Mouse (Mus musculus) C2C12 (cell line): ENCODE measurements around the gene Pdss2.

ENCODE experiments used
- CEBPB ChIP-seq: IDR thresholded peaks from one replicate; pipeline ENCODE4 v1.6.1; 2011; ENCODE audit warnings: low read depth, mild to moderate bottlenecking, control low read depth, moderate library complexity
- CTCF ChIP-seq: IDR thresholded peaks from one replicate; pipeline ENCODE4 v1.5.1; 2011; ENCODE audit not compliant: control insufficient read depth, insufficient read depth, insufficient read length
- FOSL1 ChIP-seq: IDR thresholded peaks from one replicate; pipeline ENCODE4 v1.8.0; 2011; ENCODE audit warnings: mild to moderate bottlenecking, low read length; ENCODE audit not compliant: poor library complexity, insufficient read depth, severe bottlenecking
- MAX ChIP-seq: IDR thresholded peaks from one replicate; pipeline ENCODE4 v1.6.1; 2011; ENCODE audit warnings: mild to moderate bottlenecking, control low read depth
- MYOD1 ChIP-seq: IDR thresholded peaks from one replicate; pipeline ENCODE4 v1.6.1; 2011; ENCODE audit warnings: low read depth; ENCODE audit not compliant: control insufficient read depth, insufficient read length
- MYOG ChIP-seq: IDR thresholded peaks from one replicate; pipeline ENCODE4 v1.6.1; 2011; ENCODE audit not compliant: control insufficient read depth, insufficient read length; ENCODE audit errors: extremely low read depth
- USF1 ChIP-seq: IDR thresholded peaks from one replicate; pipeline ENCODE4 v1.6.1; 2011; ENCODE audit warnings: low read depth, mild to moderate bottlenecking, control low read depth, moderate library complexity

GRCm38 (mm10) chr10:43485751-43486268, 264.5 kb downstream of the Pdss2 start:
- TF ChIP-seq CTCF (no peak), CEBPB (no peak), MYOD1 (no peak), MAX (no peak), MYOG (no peak), USF1 (no peak), FOSL1 (no peak)
